Mouse (Mus musculus) liver, embryonic 14.5 days (tissue): ENCODE results near the gene Gng8.

Experiments
- CTCF ChIP-seq: IDR thresholded peaks from 2 replicates; pipeline ENCODE4 v1.5.1; 2016; ENCODE audit warnings: antibody characterized with exemption, low read depth, control low read depth
- EP300 ChIP-seq: IDR thresholded peaks from 2 replicates; pipeline ENCODE4 v1.6.1; 2016; ENCODE audit warnings: antibody characterized with exemption, low read depth

DNA sequence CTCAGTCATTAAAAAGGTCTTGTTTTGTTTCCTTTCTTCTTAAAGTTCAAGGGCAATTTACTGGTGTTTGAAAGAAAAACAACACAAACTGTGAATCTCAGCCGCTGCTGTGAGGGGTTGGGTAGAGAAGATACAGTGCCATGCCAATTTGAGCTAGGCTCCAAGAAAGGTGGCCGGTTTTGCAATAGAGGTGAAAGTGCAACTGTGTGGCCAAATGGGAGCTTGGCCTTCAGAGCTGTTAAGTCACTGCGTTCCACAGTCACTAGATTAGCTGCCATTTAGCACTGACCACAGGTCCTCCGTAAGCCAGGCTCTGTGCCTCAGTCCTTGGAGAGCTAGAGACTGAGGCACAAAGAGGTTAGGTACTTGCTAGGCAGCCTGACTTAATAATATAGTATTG lies 40.0 kb upstream of the Gng8 start:
- TF ChIP-seq CTCF (no peak), EP300 (no peak)
